8 mouse cellular contexts compared by ENCODE assay signal in genomic region chr17:49428239-49428688, GRCm38 (mm10). TPM values are rescaled to one million over a fixed set of nuclear protein-coding genes. Genes with fewer than 3 reads are reported as not detected.
DNase-seq lines count a peak whose midpoint lies in the region; ATAC-seq and TF ChIP-seq lines count a peak whose summit lies in the region.

TSS of gene Mocs1 (plus strand) at chr17:49428362.

- H3K27ac ChIP-seq in bone marrow, adult 2 months (ENCODE audit: control insufficient read depth, insufficient read depth, low read depth, low read length, poor library complexity) = peak within 1 kb of the TSS; percentile 91
- peak within 1 kb of the TSS; percentile 80 for H3K27ac ChIP-seq in embryonic facial prominence, embryonic 15.5 days (replicated peaks)
- H3K27ac ChIP-seq in kidney, embryonic 14.5 days (ENCODE audit: low read depth, low read length) = no peak within 1 kb of the TSS; the same call in 1 of the 2 replicates
- peak within 1 kb of the TSS; percentile 88 for H3K27ac ChIP-seq in limb, embryonic 15.5 days

- H3K36me3 ChIP-seq in embryonic facial prominence, embryonic 15.5 days = no peaks in the 10 kb centered on the region; the same call in 1 of the 2 replicates
- H3K36me3 ChIP-seq in kidney, embryonic 14.5 days (ENCODE audit: control insufficient read depth, insufficient read depth, low read length) = no peaks in the 10 kb centered on the region
- H3K36me3 ChIP-seq in limb, embryonic 15.5 days = no peaks in the 10 kb centered on the region

- TF ChIP-seq CTCF in bone marrow, adult 2 months (IDR thresholded peaks at IDR 0.05; ENCODE audit: control insufficient read depth, insufficient read depth, low read length) = 0 out of 2 replicates have a peak, but pooled peaks have one; percentile 1

- ATAC-seq in embryonic facial prominence, embryonic 15.5 days (ENCODE audit: insufficient number of reproducible peaks, low FRiP score, low TSS enrichment, low read depth) = peak; percentile 97
- peak; percentile 97 for ATAC-seq in kidney, embryonic 14.5 days (ENCODE audit: low FRiP score, low TSS enrichment)
- ATAC-seq in limb, embryonic 15.5 days (ENCODE audit: insufficient number of reproducible peaks, low FRiP score, low TSS enrichment, low read depth) = peak; percentile 96

- H3K9me3 ChIP-seq in embryonic facial prominence, embryonic 15.5 days (replicated peaks) = no peaks in the 10 kb centered on the region
- H3K9me3 ChIP-seq in kidney, embryonic 14.5 days (ENCODE audit: control insufficient read depth, low read length) = no peaks in the 10 kb centered on the region
- H3K9me3 ChIP-seq in limb, embryonic 15.5 days = no peaks in the 10 kb centered on the region

- peaks cover 7% of the 10 kb centered on the region; the same call in 1 of the 2 replicates for H3K4me1 ChIP-seq in bone marrow, adult 2 months (ENCODE audit: control insufficient read depth, insufficient read depth, low read length)
- H3K4me1 ChIP-seq in embryonic facial prominence, embryonic 15.5 days = peaks cover 38% of the 10 kb centered on the region
- H3K4me1 ChIP-seq in kidney, embryonic 14.5 days (ENCODE audit: control insufficient read depth, insufficient read depth, low read length) = peaks cover 11% of the 10 kb centered on the region
- H3K4me1 ChIP-seq in limb, embryonic 15.5 days = peaks cover 37% of the 10 kb centered on the region

- peak within 1 kb of the TSS; percentile 90 for H3K4me3 ChIP-seq in bone marrow, adult 2 months (replicated peaks; ENCODE audit: control insufficient read depth, low read depth, low read length)
- peak within 1 kb of the TSS; percentile 86 for H3K4me3 ChIP-seq in embryonic facial prominence, embryonic 15.5 days (replicated peaks)
- H3K4me3 ChIP-seq in kidney, embryonic 14.5 days (ENCODE audit: low read length) = peak within 1 kb of the TSS; percentile 69
- peak within 1 kb of the TSS; percentile 73 for H3K4me3 ChIP-seq in limb, embryonic 15.5 days

- H3K27me3 ChIP-seq in embryonic facial prominence, embryonic 15.5 days = no peaks in the 10 kb centered on the region
- no peaks in the 10 kb centered on the region for H3K27me3 ChIP-seq in kidney, embryonic 14.5 days (ENCODE audit: control insufficient read depth, insufficient read depth, low read length)
- H3K27me3 ChIP-seq in limb, embryonic 15.5 days = no peaks in the 10 kb centered on the region

- peak; percentile 98 for TF ChIP-seq POLR2A in bone marrow, adult 2 months (IDR thresholded peaks at IDR 0.05; ENCODE audit: borderline replicate concordance, control insufficient read depth, low read depth, low read length)

- WGBS in bone marrow, adult 2 months = under 1% methylated on average over 28 of the region's 28 CpGs
- 1% methylated on average over 28 of the region's 28 CpGs for WGBS in embryonic facial prominence, embryonic 15.5 days
- under 1% methylated on average over 28 of the region's 28 CpGs for WGBS in kidney, embryonic 14.5 days
- WGBS in limb, embryonic 15.5 days = under 1% methylated on average over 28 of the region's 28 CpGs

- peak; percentile 95 for DNase-seq in 416B (ENCODE audit: low read depth)
- peak; percentile 93 to 96 for DNase-seq in heart, adult 9 months (ENCODE audit: low spot score in 2 of 2)
- peak; percentile 84 to 86 for DNase-seq in monocyte, adult 2 months (ENCODE audit: low read depth in 1 of 2, low spot score in 2 of 2)
- DNase-seq in spleen, postnatal 36 days (ENCODE audit: low spot score in 2 of 2) = peak; percentile 94 to 96

- H3K4me2 ChIP-seq in embryonic facial prominence, embryonic 15.5 days (replicated peaks) = peak within 1 kb of the TSS; percentile 84
- peak within 1 kb of the TSS; percentile 85 for H3K4me2 ChIP-seq in kidney, embryonic 14.5 days (replicated peaks; ENCODE audit: low read depth, low read length)
- peak within 1 kb of the TSS; percentile 79 for H3K4me2 ChIP-seq in limb, embryonic 15.5 days

- peak within 1 kb of the TSS; percentile 87 for H3K9ac ChIP-seq in embryonic facial prominence, embryonic 15.5 days
- peak within 1 kb of the TSS; percentile 82 for H3K9ac ChIP-seq in kidney, embryonic 14.5 days (ENCODE audit: low read depth, low read length)
- H3K9ac ChIP-seq in limb, embryonic 15.5 days = peak within 1 kb of the TSS; percentile 90

RNA-seq across cellular contexts. Expression of gene Mocs1, which starts in this region (rescaled TPM):
- 44.8 and 129 TPM in 2 replicates for polyA plus RNA-seq in bone marrow, adult 2 months (2011; ENCODE audit: insufficient read depth, insufficient read length, low replicate concordance, missing spikeins)
- 9.7 and 11.3 TPM in 2 replicates for polyA plus RNA-seq in embryonic facial prominence, embryonic 15.5 days (2015; fragmentation: Nextera tagmentation; extraction: Ambion mirVana)
- polyA plus RNA-seq in kidney, embryonic 14.5 days (2014; fragmentation: Nextera tagmentation; extraction: Ambion mirVana) = 8.9 and 9.3 TPM in 2 replicates
- 10.4 and 11.9 TPM in 2 replicates for polyA plus RNA-seq in limb, embryonic 15.5 days (2015; fragmentation: Nextera tagmentation; extraction: Ambion mirVana)
